Mouse (Mus musculus): ENCODE results near the gene Mtg2.

DNA sequence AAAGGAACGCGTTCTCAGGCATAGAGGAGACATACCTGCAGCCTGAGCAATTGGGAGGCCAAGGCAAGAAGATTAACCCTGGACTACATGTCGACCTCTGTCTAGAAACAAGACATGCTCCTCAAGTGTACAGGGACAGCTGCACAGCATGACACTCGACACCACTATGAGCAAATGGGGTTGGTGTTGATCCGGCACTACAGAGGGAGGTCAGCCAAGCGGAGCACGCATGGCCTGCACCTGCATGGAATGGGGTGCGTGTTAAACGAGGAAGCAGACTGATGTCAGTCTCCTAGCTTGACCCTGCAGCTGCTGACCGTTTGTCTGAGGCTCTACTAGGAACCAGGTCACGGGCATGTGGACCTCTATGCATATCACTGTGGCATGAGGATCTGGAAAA is 19.9 kb downstream of the Mtg2 start:
- TF ChIP-seq CTCF (IDR thresholded peaks at IDR 0.05; ENCODE audit: borderline replicate concordance, insufficient read depth, low read length) (no peak), POLR2A (IDR thresholded peaks at IDR 0.05; ENCODE audit: low read depth, low read length) (no peak)

Data from embryonic fibroblast, embryonic 13.5 days (primary cell).